Mouse (Mus musculus): ENCODE results near the gene B3gnt9. TPM values are rescaled to one million over a fixed set of nuclear protein-coding genes. Genes with fewer than 3 reads are reported as not detected.

B3gnt9 gene
- total RNA-seq, 1 experiment from 2014 or later = not detected

Other genes starting within 250 kb of the B3gnt9 start
- gene Ces3a, start 206.6 kb downstream of the B3gnt9 start, total RNA-seq (2017) = not detected in 2 replicates
- gene Ces3b, start 171.4 kb downstream of the B3gnt9 start, total RNA-seq (2017) = not detected in 2 replicates
- not detected in 2 replicates for gene Ces4a, start 123.4 kb downstream of the B3gnt9 start, total RNA-seq (2017)
- gene Cbfb, start 84.5 kb downstream of the B3gnt9 start, total RNA-seq (2017) = 204 and 237 TPM in 2 replicates
- 15.1 and 15.7 TPM in 2 replicates for gene D230025D16Rik, start 30.0 kb downstream of the B3gnt9 start, total RNA-seq (2017)
- gene Tradd, start 9.5 kb upstream of the B3gnt9 start, total RNA-seq (2017) = 17.6 and 20.2 TPM in 2 replicates
- gene Fbxl8, start 9.5 kb upstream of the B3gnt9 start, total RNA-seq (2017) = 4.1 and 4.9 TPM in 2 replicates
- 0.19 TPM in 1 of 2 replicates, not detected in the other for gene Hsf4, start 14.6 kb upstream of the B3gnt9 start, total RNA-seq (2017)
- gene Nol3, start 21.0 kb upstream of the B3gnt9 start, total RNA-seq (2017) = 0.30 and 0.31 TPM in 2 replicates
- 3.4 and 4.5 TPM in 2 replicates for gene 4931428F04Rik, start 34.7 kb upstream of the B3gnt9 start, total RNA-seq (2017)
- gene Exoc3l, start 40.9 kb upstream of the B3gnt9 start, total RNA-seq (2017) = 1.2 and 4.0 TPM in 2 replicates
- gene E2f4, start 42.5 kb upstream of the B3gnt9 start, total RNA-seq (2017) = 34.3 and 55.3 TPM in 2 replicates
- gene Elmo3, start 50.4 kb upstream of the B3gnt9 start, total RNA-seq (2017) = 3.5 and 4.6 TPM in 2 replicates
- 0.65 and 2.6 TPM in 2 replicates for gene Lrrc29, start 71.1 kb upstream of the B3gnt9 start, total RNA-seq (2017)
- gene Tmem208, start 71.2 kb upstream of the B3gnt9 start, total RNA-seq (2017) = 28.1 and 63.6 TPM in 2 replicates
- gene Fhod1, start 92.8 kb upstream of the B3gnt9 start, total RNA-seq (2017) = 5.1 and 6.4 TPM in 2 replicates
- 0.35 and 1.4 TPM in 2 replicates for gene Slc9a5, start 93.7 kb upstream of the B3gnt9 start, total RNA-seq (2017)
- 0.31 TPM in 1 of 2 replicates, not detected in the other for gene Plekhg4, start 118.1 kb upstream of the B3gnt9 start, total RNA-seq (2017)
- gene Kctd19, start 158.3 kb upstream of the B3gnt9 start, total RNA-seq (2017) = not detected in 2 replicates
- 0.20 and 2.1 TPM in 2 replicates for gene Lrrc36, start 158.4 kb upstream of the B3gnt9 start, total RNA-seq (2017)
- 3.2 TPM in 1 of 2 replicates, not detected in the other for gene Tppp3, start 216.4 kb upstream of the B3gnt9 start, total RNA-seq (2017)
- gene Zdhhc1, start 241.7 kb upstream of the B3gnt9 start, total RNA-seq (2017) = 7.3 and 11.2 TPM in 2 replicates